Mouse (Mus musculus) hindbrain, embryonic 10.5 days (tissue): ENCODE data around the gene Gse1. TPM values are rescaled to one million over a fixed set of nuclear protein-coding genes. Genes with fewer than 3 reads are reported as not detected.

ENCODE experiments used
- DNase-seq: peaks from one replicate; pipeline ENCODE4 v3.0.0-alpha.2; 2017; ENCODE audit warnings: low spot score
- H3K27ac ChIP-seq: fragments of 300-500 bp; sonication (generic); 2 replicates; pipeline ENCODE4 v1.5.1; 2016; ENCODE audit warnings: mild to moderate bottlenecking, moderate library complexity
- H3K27me3 ChIP-seq: fragments of 300-500 bp; sonication (generic); 2 replicates; pipeline ENCODE4 v1.6.1; 2016; ENCODE audit warnings: mild to moderate bottlenecking; ENCODE audit not compliant: poor library complexity, insufficient read depth, severe bottlenecking
- H3K36me3 ChIP-seq: fragments of 300-500 bp; sonication (generic); 2 replicates; pipeline ENCODE4 v1.6.1; 2016; ENCODE audit warnings: mild to moderate bottlenecking, moderate library complexity
- H3K4me1 ChIP-seq: fragments of 300-500 bp; sonication (generic); replicated peaks from 2 replicates; pipeline ENCODE4 v1.6.1; 2016; ENCODE audit warnings: mild to moderate bottlenecking
- H3K4me3 ChIP-seq: fragments of 300-500 bp; sonication (generic); 2 replicates; pipeline ENCODE4 v1.5.1; 2016; ENCODE audit warnings: mild to moderate bottlenecking, moderate library complexity
- H3K9me3 ChIP-seq: fragments of 300-500 bp; sonication (generic); 2 replicates; pipeline ENCODE4 v1.6.1; 2016; ENCODE audit warnings: mild to moderate bottlenecking, moderate library complexity
- WGBS: fragments of 180-500 bp; shearing (Covaris S2); methylation state at CpG from one replicate; pipeline ENCODE4 v1.1.7; 2016; 5-methylcytosine and 5-hydroxymethylcytosine counted together
- polyA plus RNA-seq: library from polyadenylated mRNA; unstranded; fragments of >200 nt; fragmentation: Nextera tagmentation; extraction: Ambion mirVana; gene quantifications from 2 replicates; pipeline ENCODE4 v1.2.1, GENCODE M21; 2016

Gse1 gene
- polyA plus RNA-seq, 1 experiment from 2014 or later, result 22.9 TPM

- Histone ChIP-seq H3K4me1 (peaks cover 95% of the 10 kb centered on the region), H3K27me3 (peaks cover 51% of the 10 kb centered on the region), H3K4me3 (peak overlapping the region; percentile 96), H3K27ac (peak overlapping the region; percentile 99; the same call in 1 of the 2 replicates), H3K9me3 (no peaks in the 10 kb centered on the region), H3K36me3 (no peaks in the 10 kb centered on the region)
- DNase-seq, result no peak
- WGBS, result 73% methylated on average over 5 of the region's 5 CpGs
Measured at GRCm38 (mm10) chr8:120491166-120491793, 263.0 kb downstream of the Gse1 start.

- peaks cover 59% of the 10 kb centered on the region for H3K27me3 ChIP-seq
- DNase-seq, result no peak
- H3K4me3 ChIP-seq, result peak overlapping the region; percentile 96
- H3K27ac ChIP-seq, result peak overlapping the region; percentile 71; the same call in 1 of the 2 replicates
- peaks cover 95% of the 10 kb centered on the region for H3K4me1 ChIP-seq
- H3K9me3 ChIP-seq, result no peaks in the 10 kb centered on the region
- WGBS, result 40% methylated on average over 14 of the region's 14 CpGs
- no peaks in the 10 kb centered on the region for H3K36me3 ChIP-seq
Measured at GRCm38 (mm10) chr8:120492193-120492880, 264.1 kb downstream of the Gse1 start.

GRCm38 (mm10) chr8:120492881-120493220, 264.6 kb downstream of the Gse1 start:
- 46% methylated on average over 4 of the region's 4 CpGs for WGBS
- H3K36me3 ChIP-seq, result no peaks in the 10 kb centered on the region
- H3K4me1 ChIP-seq, result peaks cover 95% of the 10 kb centered on the region
- H3K9me3 ChIP-seq, result no peaks in the 10 kb centered on the region
- peak overlapping the region; percentile 71 for H3K27ac ChIP-seq
- peak overlapping the region; percentile 96 for H3K4me3 ChIP-seq
- H3K27me3 ChIP-seq, result peaks cover 59% of the 10 kb centered on the region
- DNase-seq, result no peak

GRCm38 (mm10) chr8:120493508-120494464, 265.5 kb downstream of the Gse1 start:
- Histone ChIP-seq H3K27ac (peak overlapping the region; percentile 71), H3K9me3 (no peaks in the 10 kb centered on the region), H3K27me3 (peaks cover 59% of the 10 kb centered on the region), H3K4me1 (peaks cover 96% of the 10 kb centered on the region), H3K4me3 (peak overlapping the region; percentile 96), H3K36me3 (no peaks in the 10 kb centered on the region)
- 70% methylated on average over 16 of the region's 16 CpGs for whole genome bisulfite sequencing
- DNase-seq, result no peak

GRCm38 (mm10) chr8:120494903-120495302, 266.6 kb downstream of the Gse1 start:
- Histone ChIP-seq H3K27ac (peak overlapping the region; percentile 78), H3K36me3 (no peaks in the 10 kb centered on the region), H3K9me3 (no peaks in the 10 kb centered on the region), H3K27me3 (peaks cover 58% of the 10 kb centered on the region), H3K4me3 (peak overlapping the region; percentile 28; the same call in 1 of the 2 replicates), H3K4me1 (peaks cover 98% of the 10 kb centered on the region)
- WGBS, result 49% methylated on average over 15 of the region's 15 CpGs
- DNase-seq, result no peak

GRCm38 (mm10) chr8:120495461-120495860, 267.2 kb downstream of the Gse1 start:
- Histone ChIP-seq H3K4me1 (peaks cover 98% of the 10 kb centered on the region), H3K9me3 (no peaks in the 10 kb centered on the region), H3K27me3 (peaks cover 58% of the 10 kb centered on the region), H3K27ac (peak overlapping the region; percentile 78; the same call in 1 of the 2 replicates), H3K36me3 (no peaks in the 10 kb centered on the region), H3K4me3 (0 out of 2 replicates have a peak overlapping the region, but pooled peaks have one; percentile 16)
- WGBS, result 63% methylated on average over 5 of the region's 5 CpGs
- DNase-seq, result no peak

- H3K27ac ChIP-seq, result peak overlapping the region; percentile 4; the same call in 1 of the 2 replicates
- no peak for DNase-seq
Measured at GRCm38 (mm10) chr8:120496478-120496877, 268.2 kb downstream of the Gse1 start.

GRCm38 (mm10) chr8:120497503-120497946, 269.3 kb downstream of the Gse1 start:
- 12% methylated on average over 11 of the region's 11 CpGs for WGBS
- Histone ChIP-seq H3K27me3 (peaks cover 58% of the 10 kb centered on the region), H3K27ac (peak overlapping the region; percentile 75), H3K4me1 (peaks cover 98% of the 10 kb centered on the region), H3K9me3 (no peaks in the 10 kb centered on the region), H3K36me3 (no peaks in the 10 kb centered on the region), H3K4me3 (peak overlapping the region; percentile 39)
- DNase-seq, result no peak

More at GRCm38 (mm10) chr8:120496478-120496877, 268.2 kb downstream of the Gse1 start:
- H3K9me3 ChIP-seq, result no peaks in the 10 kb centered on the region
- no peak overlapping the region for H3K4me3 ChIP-seq
- peaks cover 58% of the 10 kb centered on the region for H3K27me3 ChIP-seq
- no peaks in the 10 kb centered on the region for H3K36me3 ChIP-seq
- WGBS, result 97% methylated on average over 15 of the region's 15 CpGs
- peaks cover 98% of the 10 kb centered on the region for H3K4me1 ChIP-seq

- peak overlapping the region; percentile 39 for H3K4me3 ChIP-seq
- no peak for DNase-seq
- no peaks in the 10 kb centered on the region for H3K9me3 ChIP-seq
- peak overlapping the region; percentile 75 for H3K27ac ChIP-seq
- H3K27me3 ChIP-seq, result peaks cover 58% of the 10 kb centered on the region
- no peaks in the 10 kb centered on the region for H3K36me3 ChIP-seq
- WGBS, result 22% methylated on average over 4 of the region's 4 CpGs
- H3K4me1 ChIP-seq, result peaks cover 98% of the 10 kb centered on the region
Measured at GRCm38 (mm10) chr8:120498349-120498831, 270.1 kb downstream of the Gse1 start.

- Histone ChIP-seq H3K4me3 (peak overlapping the region; percentile 39), H3K27ac (peak overlapping the region; percentile 75), H3K27me3 (peaks cover 56% of the 10 kb centered on the region), H3K36me3 (no peaks in the 10 kb centered on the region), H3K4me1 (peaks cover 98% of the 10 kb centered on the region), H3K9me3 (no peaks in the 10 kb centered on the region)
- no peak for DNase-seq
- 17% methylated on average over 9 of the region's 9 CpGs for WGBS
Measured at GRCm38 (mm10) chr8:120498926-120499605, 270.8 kb downstream of the Gse1 start.

- no peaks in the 10 kb centered on the region for H3K9me3 ChIP-seq
- peak overlapping the region; percentile 35; the same call in 1 of the 2 replicates for H3K27ac ChIP-seq
- peaks cover 68% of the 10 kb centered on the region for H3K27me3 ChIP-seq
- peaks cover 98% of the 10 kb centered on the region for H3K4me1 ChIP-seq
- 72% methylated on average over 8 of the region's 8 CpGs for WGBS
- no peak overlapping the region; the same call in 1 of the 2 replicates for H3K4me3 ChIP-seq
- H3K36me3 ChIP-seq, result no peaks in the 10 kb centered on the region
- no peak for DNase-seq
Measured at GRCm38 (mm10) chr8:120500701-120501261, 272.5 kb downstream of the Gse1 start.
